ENCODE assay signal across 8 mouse cellular contexts in genomic region chr9:105611980-105612771, GRCm38 (mm10). TPM values are rescaled to one million over a fixed set of nuclear protein-coding genes. Genes with fewer than 3 reads are reported as not detected.
DNase-seq lines count a peak whose midpoint lies in the region; ATAC-seq lines count a peak whose summit lies in the region.

No protein-coding gene starts in this region.

- DNase-seq in kidney, adult 18-20 months, result peak; percentile 45
- DNase-seq in cerebellum, postnatal 10 days, result peak; percentile 80 to 82
- peak; percentile 18 for DNase-seq in heart, postnatal 4 days
- peak; percentile 74 to 80 for DNase-seq in left cerebral cortex, postnatal 36 days (ENCODE audit: low spot score in 2 of 2)
- DNase-seq in adrenal gland, adult 2 months, result no peak
- DNase-seq in thymus, postnatal 10 days (ENCODE audit: low spot score in 2 of 2), result no peak
- DNase-seq in urinary bladder, postnatal 10 days (ENCODE audit: low spot score), result no peak

- no peaks in the 10 kb centered on the region for H3K4me1 ChIP-seq in kidney, embryonic 14.5 days (ENCODE audit: control insufficient read depth, insufficient read depth, low read length)

- H3K27me3 ChIP-seq in kidney, embryonic 14.5 days (ENCODE audit: control insufficient read depth, insufficient read depth, low read length), result no peaks in the 10 kb centered on the region

- 87% methylated on average over 15 of the region's 15 CpGs for WGBS in kidney, embryonic 14.5 days

- no peak overlapping the region for H3K4me3 ChIP-seq in kidney, embryonic 14.5 days (ENCODE audit: low read length)

- H3K9me3 ChIP-seq in kidney, embryonic 14.5 days (ENCODE audit: control insufficient read depth, low read length), result no peaks in the 10 kb centered on the region

- no peak overlapping the region for H3K27ac ChIP-seq in kidney, embryonic 14.5 days (ENCODE audit: low read depth, low read length)

- no peaks in the 10 kb centered on the region for H3K36me3 ChIP-seq in kidney, embryonic 14.5 days (ENCODE audit: control insufficient read depth, insufficient read depth, low read length)

- ATAC-seq in kidney, embryonic 14.5 days (ENCODE audit: low FRiP score, low TSS enrichment), result no peak

- intact Hi-C loops in left cerebral cortex, postnatal 36 days (cut with DNase I), result no loop called here

- no peak overlapping the region for H3K4me2 ChIP-seq in kidney, embryonic 14.5 days (replicated peaks; ENCODE audit: low read depth, low read length)

- no peak overlapping the region for H3K9ac ChIP-seq in kidney, embryonic 14.5 days (ENCODE audit: low read depth, low read length)

RNA-seq across cellular contexts. Expression of gene Pik3r4, which starts 30.6 kb away (rescaled TPM):
- 13.8 and 26.8 TPM in 2 replicates for polyA plus RNA-seq in kidney, embryonic 14.5 days (2014; fragmentation: Nextera tagmentation; extraction: Ambion mirVana)
- 10 to 100 TPM; 21.0 to 23.5 TPM for total RNA-seq in heart, postnatal 4 days (2021)
- 10 to 100 TPM; 44.7 to 44.8 TPM for total RNA-seq in left cerebral cortex, postnatal 36 days (2021)
- total RNA-seq in adrenal gland, adult 2 months (2021), result 10 to 100 TPM; 36.1 to 36.6 TPM
- 24.1 and 29.2 TPM in 2 replicates for polyA plus RNA-seq in adrenal gland, adult 2 months (2012; rRNA removed)

Comparison
In these comparisons a context has a peak if more than half of its experiments do, and no peak if none do; other contexts are left out.
1. DNase-seq: peak in kidney, adult 18-20 months (single experiment), cerebellum, postnatal 10 days (2 of 2), heart, postnatal 4 days (single experiment) and left cerebral cortex, postnatal 36 days (2 of 2); none in adrenal gland, adult 2 months (single experiment), thymus, postnatal 10 days (0 of 2) and urinary bladder, postnatal 10 days (single experiment).